Mouse (Mus musculus): ENCODE results near the gene Ext2.

DNA sequence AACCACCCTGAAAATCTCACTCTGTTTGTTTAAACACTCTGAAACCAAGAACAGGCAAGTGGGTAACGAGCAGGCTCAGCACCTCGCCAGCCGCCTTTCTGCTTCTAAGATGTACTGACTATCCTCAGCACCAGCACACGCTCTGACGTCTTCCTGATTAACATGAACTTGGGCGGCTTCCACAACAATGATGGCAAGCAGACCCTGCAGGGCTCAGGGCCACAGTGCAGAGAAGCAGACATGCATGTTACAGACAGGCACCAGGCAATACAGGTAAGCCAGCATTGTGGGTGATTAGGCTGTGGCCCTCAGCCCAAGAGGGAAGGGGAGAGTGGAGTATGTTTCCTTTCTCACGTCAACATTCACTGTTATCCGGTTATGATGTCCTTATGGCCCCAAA, 14.9 kb downstream of the Ext2 start:
- no peak for TF ChIP-seq CTCF (IDR thresholded peaks at IDR 0.05; ENCODE audit: control insufficient read depth, insufficient read depth, insufficient read length)
- TF ChIP-seq USF1 (IDR thresholded peaks at IDR 0.05; ENCODE audit: low read depth) = no peak

Data from C2C12 (cell line).